Mouse (Mus musculus) spleen, embryonic (tissue): ENCODE data around the gene Sla2.
"Not testable (repeated sequence)": the region's sequence is repeated elsewhere in the genome, so short reads cannot be mapped to it uniquely, and the experiment has no call there.

Experiments
- CTCF ChIA-PET: fragments of 350-600 bp; sonication (Branson Sonifier 250); formaldehyde crosslinking; loops from one replicate; lab custom pipeline; 2022; lab: Charles Lee

The Sla2 gene

DNA sequence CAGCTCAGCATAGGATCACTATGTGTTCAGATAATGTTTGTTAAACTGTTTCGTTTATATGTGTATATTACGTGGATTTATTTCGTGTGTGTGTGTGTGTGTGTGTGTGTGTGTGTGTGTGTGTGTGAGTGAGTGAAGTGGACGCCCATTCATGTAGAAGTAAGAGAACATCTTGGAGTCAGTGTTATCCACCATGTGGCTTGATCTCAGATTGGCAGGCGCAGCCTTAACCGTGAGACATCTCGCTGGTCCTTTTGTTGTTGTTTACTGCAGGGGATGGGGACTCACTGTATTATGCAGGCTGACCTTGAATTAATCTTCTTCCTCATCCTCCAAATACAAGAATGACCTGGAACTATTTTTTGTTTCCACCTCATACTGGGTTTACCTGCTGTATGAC lies 17.4 kb downstream of the Sla2 start:
- CTCF ChIA-PET: no interaction called here

DNA sequence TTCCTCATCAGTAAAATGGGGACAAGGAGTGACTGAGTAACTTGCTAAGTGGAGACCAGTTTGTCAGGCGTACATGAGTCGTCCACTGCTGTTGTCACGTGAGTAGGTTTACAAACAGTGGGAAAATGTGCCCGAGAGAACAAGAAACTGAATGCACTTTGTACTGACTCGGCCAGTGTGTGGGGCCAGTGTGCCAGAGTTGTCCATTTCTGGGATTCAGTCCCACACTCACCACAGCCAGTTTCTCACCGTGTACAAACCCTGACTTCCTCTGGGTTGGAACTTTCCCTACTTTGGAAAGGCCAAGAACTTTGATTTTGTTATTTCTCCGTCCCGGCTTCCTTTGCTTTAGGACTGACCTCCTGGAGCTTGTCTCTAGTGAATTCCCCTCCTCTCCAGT lies 18.0 kb downstream of the Sla2 start:
- CTCF ChIA-PET: no interaction called here

DNA sequence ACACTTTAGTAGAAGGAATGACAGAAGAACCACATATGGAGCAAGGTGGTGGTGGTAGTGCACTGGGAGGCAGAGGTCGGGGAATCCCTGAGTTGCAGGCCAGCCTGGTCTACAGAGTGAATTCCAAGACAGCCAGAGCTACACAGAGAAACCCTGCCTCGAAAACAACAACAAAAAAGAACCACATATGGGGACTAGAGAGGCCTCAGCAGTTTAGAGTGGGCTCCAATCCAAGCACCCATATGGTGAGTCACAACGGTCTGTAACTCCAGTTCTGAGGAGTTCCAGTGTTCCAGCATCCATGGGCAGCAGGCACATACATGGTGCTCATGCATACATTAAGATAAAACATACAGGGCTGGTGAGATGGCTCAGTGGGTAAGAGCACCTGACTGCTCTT lies 22.5 kb downstream of the Sla2 start:
- CTCF ChIA-PET: interaction anchor here (1.0 kb wide), 1 partner anchor 73 kb away, joined by 3 read pairs; no protein-coding TSS in a partner anchor

DNA sequence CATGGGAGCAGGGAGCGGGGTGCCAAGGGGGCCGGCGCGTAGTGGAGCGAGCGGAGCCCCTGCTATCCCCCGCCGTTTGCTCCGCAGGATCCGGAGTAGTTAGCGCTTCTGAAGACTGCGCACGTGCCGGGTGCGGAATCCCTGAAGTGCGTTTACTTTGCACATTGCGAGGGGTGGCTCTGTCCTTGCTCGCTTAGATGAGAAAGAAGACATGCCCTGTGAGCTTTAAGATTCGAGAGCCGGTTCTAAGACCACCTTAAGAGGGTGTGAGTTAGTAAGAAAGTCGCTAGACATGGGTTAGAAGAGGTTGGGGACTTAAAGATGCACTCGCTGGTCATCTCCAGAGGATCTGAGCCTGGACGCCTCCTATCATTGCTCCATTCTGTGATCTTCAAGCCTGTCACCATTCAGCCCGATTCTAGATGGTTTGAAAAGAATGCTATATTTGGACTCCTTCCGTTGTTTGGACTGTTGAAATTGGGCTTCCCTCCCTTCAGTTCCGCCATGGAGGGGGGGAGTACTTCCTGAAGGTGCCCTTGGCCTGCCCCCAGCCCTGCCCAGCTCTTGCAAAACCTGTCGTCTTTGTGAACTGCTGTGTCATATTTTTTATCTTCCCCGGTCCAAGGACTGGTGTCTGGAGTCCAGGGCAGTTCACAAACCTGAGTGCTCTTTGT lies 23.4 kb downstream of the Sla2 start:
- CTCF ChIA-PET: interaction anchor here (0.6 to 1.0 kb wide), 2 partner anchors 72 to 565 kb away, joined by 3 to 11 read pairs; no protein-coding TSS in a partner anchor

DNA sequence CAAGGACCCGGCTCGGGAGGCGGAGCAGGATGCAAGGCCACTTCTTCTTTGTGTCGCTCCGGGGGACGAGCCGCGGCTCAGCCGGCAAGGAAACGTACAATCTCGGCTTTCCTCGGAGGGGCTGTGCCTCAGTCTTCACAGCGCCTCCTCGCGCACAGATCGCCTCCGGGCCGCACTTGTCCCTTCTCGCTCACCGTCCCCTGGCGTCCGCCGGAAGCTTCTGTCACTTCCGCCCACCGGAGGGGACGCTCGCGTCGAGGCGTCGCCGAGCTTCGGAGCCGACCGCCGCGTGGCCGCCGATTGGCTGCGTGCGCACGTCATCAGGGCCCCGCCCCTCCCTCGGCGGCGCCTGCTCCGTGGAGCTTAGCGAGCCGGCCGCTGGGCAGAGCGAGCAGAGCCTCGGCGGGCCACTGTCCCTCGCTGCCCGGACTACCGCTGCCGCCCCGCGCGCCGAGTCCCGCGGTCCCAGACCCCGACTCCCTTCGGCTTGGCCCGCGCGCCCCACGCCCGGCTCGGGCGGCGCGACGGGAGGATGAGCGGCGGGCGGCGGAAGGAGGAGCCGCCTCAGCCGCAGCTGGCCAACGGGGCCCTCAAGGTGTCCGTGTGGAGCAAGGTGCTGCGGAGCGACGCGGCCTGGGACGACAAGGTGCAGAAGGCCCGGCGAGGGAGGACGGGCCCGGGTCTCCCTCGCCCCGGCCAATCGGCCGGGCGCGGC lies 24.1 kb downstream of the Sla2 start, which contains the start of gene Rab5if:
Gene Rab5if (plus strand): TSS at position 357 of the 715 bp plus-strand sequence.
- CTCF ChIA-PET: interaction anchor here (0.6 kb wide), 1 partner anchor 564 kb away, joined by 11 read pairs; no protein-coding TSS in a partner anchor

DNA sequence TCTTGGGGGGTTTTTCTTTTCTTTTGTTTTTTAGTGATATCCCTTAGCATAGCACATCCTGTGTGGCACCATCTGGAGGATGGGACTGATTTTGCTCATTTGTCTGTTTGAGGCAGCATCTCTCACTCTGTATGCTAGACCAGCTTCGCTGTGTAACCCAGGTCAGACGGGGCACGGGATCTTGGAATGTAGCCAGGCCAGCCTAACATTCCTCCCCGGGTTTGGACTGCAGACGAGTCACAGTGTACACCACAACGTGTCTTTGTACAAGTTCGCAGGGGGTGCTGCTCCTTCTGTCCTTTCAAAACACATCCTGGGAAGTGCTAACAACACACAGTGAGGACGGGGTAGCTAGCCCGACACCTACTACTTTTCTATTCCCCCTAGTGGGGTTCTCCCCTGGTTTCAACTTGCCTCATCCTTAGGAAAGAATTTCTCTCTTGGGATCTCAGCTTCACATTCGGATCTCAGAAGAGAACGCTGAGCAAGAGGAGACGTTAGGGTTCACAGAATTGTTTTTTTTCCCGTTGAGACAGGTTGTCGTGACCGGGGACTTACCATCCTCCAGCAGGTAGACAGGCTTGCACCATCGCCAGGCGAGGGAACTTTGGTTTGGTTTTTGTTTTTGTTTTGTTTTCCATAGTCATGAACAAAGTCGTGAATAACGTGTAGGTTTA lies 24.8 kb downstream of the Sla2 start:
- CTCF ChIA-PET: interaction anchor here (0.7 kb wide), 1 partner anchor 683 kb away, joined by 6 read pairs; no protein-coding TSS in a partner anchor

DNA sequence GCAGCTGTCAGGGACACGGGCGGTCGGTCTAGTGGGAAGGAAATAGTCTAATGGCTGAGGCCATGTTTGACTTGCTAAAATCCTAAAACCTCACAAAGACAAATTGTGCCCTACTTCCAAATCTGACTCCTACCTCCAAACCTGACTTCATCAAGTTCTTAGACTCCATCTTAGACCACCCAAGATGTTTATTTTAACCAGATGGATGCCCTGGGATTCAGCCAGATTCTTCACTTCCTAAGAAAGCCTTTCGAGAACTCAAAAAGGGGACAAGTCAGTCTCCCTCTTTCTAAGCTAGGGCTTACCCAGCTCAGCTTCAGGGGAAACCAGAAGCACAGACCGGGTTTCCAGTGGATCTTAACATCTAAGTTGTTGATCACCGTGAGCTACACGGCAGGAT lies 28.3 kb downstream of the Sla2 start:
- CTCF ChIA-PET: no interaction called here

DNA sequence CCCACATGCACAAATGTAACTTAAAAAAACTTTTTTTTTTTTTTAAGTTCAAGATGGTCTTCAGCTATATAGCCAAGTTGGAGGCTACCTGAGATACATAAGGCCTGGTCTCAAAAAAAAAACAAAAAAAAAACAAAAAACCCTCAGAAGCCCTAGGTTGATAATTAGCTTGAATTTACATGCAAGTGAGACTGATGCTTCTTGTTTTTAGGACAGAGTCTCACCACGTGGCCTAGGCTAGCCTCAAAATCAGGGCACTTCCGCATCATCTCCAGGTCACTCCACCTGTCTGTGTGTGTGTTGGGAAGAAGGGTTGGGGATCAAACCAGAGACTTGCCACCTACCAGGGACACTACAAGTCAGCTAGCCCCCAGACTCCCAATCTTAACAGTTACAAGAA lies 29.2 kb downstream of the Sla2 start, which contains the start of gene 4930518I15Rik:
Gene 4930518I15Rik (minus strand): TSS at position 112 of the 400 bp plus-strand sequence.
- CTCF ChIA-PET: interaction anchor here (0.6 to 1.0 kb wide), 3 partner anchors 16 to 69 kb away, joined by 3 to 4 read pairs (median 3); no protein-coding TSS in a partner anchor

DNA sequence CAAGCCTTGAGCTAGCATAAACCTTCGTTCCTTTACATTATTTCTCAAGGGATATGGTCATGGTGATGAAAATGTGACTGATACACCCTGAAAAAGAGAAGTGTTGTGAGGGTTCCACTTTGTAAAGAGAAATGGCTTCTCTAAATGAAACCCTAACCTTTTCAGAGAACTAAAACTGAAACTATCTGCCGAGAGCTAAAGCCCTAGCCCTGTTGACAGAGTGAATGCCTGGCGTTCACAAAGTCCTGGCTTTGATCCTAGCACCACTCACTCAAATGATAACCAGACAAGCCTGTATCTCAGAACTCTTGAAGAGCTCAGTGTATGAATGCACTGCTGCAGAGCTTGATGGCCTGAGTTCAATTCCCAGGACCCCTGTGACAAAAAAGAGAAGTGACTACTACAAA lies 29.6 kb downstream of the Sla2 start:
- CTCF ChIA-PET: interaction anchor here (0.6 to 1.4 kb wide), 4 partner anchors 16 to 69 kb away, joined by 3 to 4 read pairs (median 3); no protein-coding TSS in a partner anchor

DNA sequence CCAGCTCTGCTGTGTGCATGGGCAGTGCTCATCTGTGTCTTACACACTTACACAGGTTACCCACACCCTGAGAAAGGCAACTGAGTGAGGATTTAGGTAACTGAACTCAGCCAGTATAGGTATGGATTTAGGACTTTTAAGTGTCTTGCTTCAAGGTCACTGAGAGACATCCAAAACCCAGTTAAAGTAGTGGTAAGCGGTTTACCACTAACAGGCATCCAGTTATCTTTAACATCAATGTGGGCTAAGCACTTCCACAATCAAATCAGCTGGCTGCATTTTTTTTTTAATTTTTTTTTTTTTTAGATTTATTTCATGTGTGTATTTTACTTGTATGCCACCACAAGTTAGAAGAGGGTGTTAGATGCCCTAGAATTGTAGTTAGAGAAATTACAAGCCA lies 30.7 kb downstream of the Sla2 start:
- CTCF ChIA-PET: interaction anchor here (0.7 to 1.4 kb wide), 2 partner anchors 20 to 44 kb away, joined by 3 to 4 read pairs; no protein-coding TSS in a partner anchor

DNA sequence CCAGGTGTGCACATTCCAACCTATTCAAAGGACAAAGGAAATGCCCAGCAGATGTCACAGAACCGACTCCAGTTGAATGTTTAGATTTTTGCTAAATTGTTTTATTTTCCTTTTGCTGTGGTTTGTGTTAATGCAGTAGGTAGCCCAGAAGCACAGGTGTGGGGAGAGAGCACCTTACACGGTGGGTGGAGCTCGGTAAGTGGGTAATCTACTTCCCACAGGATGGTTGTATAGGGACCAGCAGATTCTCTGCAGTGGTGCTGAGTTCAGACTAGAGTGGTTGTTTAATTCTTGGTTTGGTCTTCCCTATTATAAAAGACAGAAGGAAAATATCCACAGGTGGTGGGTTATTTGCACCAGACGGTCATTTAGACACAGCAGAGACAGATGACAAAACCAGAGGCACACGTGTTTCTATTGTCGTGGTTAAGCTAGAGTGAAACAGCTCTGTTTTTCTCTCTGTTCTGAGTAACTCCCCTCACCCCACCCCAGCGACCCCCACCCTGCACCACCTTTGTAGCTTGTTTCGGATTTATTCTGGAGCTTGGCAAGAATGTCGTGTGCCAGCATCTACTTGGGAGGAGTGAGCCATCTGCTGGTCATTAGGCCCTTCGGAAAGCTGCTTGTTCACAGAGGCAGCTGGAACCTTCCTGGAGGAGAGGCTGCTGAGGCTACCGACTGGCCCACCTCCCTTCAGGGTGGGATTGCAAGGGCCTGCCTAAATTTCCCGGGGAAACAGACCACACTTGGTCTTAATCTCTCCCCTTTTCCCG lies 32.8 kb downstream of the Sla2 start:
- CTCF ChIA-PET: interaction anchor here (0.7 kb wide), 1 partner anchor 12 kb away, joined by 9 read pairs; no protein-coding TSS in a partner anchor

DNA sequence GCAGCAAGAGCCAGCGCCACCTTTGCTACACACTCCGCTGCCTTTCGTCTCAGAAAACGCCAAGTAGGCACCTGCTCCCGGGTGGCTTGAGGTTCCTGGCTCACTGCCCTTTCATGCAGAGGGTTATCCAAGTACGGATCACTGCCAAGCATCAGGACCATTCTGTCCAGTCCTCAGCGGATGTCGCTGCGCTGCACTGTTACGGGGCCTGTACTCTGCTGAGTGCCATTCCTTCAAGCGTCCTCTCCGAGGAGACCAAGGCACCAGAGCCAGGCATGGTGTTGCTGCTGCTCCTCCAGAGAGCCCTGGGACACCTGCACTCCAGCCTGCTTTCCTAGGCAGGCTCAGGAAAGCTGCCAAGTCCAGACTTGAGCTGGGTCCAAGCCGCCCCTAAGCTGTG lies 33.4 kb downstream of the Sla2 start:
- CTCF ChIA-PET: not testable (repeated sequence)

DNA sequence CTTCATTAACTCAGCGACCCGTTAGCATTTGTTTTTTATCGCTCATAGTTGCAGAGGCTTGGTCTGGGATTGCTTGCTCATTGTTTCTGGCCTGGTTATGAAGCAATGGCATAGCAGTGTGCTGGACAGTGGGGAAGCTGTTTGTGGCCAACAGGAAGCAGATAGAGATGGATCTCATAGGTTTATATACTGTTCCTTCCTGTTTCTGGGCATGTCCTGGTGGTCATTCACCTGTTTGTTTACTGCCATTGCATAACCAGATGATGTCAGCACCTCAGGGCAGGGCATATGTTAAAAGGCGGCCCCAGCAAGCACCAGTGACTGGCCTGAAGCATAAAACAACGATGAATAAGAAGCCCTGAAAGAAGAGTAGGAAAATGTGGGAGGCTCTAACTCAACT lies 36.5 kb downstream of the Sla2 start:
- CTCF ChIA-PET: interaction anchor here (0.7 kb wide), 1 partner anchor 169 kb away, joined by 17 read pairs; no protein-coding TSS in a partner anchor

DNA sequence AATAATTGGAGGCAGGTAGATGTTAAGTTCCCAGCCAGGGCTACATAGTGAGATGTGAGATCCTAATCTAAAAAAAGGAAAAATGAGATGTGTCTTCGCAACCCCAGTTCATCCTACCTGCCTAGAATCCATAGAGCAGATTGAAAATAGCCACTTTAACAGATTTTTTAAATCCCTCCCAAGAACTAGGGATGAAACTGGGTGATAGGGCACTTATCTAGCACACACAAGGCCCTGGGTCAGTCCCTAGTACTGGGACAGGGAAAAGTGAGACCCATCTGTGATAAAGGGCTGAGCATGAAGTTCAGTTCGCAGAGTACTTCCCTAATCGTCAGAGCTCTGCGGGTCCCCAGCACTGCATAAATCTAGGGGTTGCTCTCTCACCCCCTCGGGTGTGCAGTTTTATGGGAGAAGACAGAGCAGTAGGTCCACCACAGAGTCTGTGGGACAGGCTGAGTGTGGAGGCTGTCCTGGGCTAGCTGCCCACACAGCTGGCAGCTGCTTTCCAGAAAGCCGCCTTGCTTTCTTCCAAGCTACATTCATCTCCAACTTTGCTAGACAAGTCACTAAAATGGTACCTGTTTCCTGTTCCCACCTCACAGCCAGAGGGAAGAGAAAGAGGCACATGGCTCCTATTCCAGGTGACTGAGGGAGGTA lies 38.3 kb downstream of the Sla2 start:
- CTCF ChIA-PET: no interaction called here

DNA sequence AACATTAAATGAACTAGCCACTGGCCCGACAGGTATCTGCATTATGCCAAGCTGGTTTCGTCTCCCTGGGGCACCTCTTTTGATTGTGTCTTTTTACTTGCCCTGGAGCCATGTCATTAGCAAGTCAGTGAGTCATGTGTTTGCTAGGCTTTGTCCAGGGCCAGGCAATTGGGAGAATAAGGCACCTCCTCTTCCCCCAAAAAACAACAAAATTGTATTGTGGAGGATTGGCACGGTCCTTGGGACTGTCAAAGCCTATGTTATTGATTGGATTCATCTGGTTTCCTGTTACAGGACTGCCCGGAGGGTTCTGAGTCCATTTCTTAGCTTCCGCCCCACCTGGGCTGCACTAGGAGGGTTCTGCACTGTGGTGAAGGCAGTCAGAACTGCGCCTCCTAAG lies 39.3 kb downstream of the Sla2 start:
- CTCF ChIA-PET: no interaction called here

DNA sequence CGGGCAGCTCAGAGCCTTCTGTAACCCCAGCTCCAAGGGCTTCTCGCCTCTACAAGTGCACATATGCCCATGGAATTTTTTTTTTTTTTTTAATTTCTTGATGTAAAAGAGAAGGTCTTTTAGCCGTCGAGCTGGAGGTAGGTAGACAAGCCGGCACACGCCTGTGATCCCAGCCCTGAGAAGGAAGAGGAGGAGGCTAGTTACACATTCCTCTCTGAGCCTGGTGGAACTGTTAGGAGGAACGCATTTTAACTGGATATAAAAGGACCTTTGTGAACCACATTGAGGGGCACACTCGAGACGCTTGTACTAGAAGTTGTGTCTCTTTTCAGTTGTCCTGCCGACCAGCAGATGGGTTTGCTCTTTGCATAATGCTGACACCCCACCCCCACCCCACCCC lies 42.3 kb downstream of the Sla2 start:
- CTCF ChIA-PET: no interaction called here

DNA sequence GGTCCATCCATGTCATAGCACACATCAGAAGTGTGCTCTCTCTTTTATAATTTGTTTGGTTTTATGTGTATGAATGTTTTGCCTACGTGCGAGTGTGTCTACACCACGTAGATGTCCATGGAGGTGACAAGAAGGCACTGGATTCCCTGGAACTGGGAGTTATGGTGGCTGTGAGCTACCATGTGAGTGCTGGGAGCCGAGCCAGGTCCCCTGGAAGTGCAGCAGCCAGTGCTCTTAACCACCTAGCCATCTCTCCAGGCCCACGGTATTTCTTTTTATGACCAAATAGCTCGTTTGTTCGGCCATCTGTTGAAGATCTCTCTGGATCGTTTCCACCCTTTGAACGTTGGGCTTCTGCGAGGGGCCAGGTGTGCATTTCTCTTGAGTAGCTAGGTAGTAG lies 43.7 kb downstream of the Sla2 start:
- CTCF ChIA-PET: no interaction called here

DNA sequence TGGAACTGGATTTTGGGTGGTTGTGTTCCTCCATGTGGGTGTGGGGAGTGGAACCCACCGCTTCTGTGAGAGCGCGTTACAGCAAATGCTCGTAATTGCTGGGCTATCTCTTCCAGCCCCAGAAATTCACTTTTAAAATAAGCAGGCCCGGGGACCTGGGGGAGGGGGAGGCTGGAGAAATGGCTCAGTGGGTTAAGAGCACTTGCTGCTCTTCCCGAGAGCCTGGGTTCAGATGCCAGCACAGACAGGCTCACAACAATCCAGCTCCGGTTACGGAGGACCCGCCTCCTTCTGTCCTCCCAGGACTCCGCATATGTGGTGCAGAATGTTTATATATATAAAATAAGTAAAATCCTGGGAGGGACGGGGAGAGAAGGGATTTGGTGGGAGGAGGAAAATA lies 44.3 kb downstream of the Sla2 start:
- CTCF ChIA-PET: no interaction called here

DNA sequence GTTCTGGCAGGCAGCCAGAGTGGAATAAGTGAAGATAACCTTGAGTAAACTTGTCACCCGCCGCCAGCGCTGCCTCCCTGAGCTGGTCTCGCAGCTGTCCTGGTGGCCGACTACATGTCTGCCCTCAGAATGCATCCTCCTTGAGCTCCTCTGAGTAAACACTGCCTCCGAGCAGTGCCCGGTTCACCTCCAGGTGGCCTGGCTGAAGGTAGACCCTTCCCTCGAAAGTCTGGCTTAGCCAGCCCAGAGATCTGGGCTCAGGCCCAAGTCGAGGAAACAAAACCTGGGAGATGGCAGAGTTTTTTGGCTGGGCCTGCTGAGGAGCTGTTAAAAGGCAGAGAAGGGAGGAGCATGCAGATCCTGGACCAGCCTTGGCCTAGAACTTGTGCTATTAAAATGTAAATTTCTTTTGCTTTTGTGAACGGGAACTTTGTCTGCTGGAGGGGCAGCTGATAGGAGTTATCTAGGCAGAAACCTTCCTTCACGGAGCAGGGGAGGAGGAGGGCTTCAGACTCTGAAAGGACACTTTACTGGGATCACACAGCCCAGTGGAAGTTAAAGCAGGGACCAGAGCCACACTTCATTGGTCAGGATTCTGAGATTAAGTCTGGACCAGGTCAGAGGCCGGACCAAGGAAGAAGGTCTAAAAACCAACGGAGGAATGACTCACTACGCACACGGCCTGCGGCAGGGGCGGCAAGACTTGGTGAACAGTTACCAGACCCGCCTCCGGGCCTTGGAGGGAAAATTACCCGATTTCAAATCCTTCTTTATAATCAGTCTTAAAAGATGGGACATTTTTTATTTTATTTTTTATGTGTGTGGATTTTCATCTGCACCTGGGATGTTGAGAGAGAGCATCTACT lies 44.9 kb downstream of the Sla2 start:
- CTCF ChIA-PET: interaction anchor here (0.6 to 0.9 kb wide), 2 partner anchors 12 to 16 kb away, joined by 3 to 9 read pairs; partner anchors contain the start of gene 4930518I15Rik
